Mouse (Mus musculus) midbrain, embryonic 13.5 days (tissue): ENCODE data around the gene Fam189a1. TPM values are rescaled to one million over a fixed set of nuclear protein-coding genes. Genes with fewer than 3 reads are reported as not detected.

Experiments used
- ATAC-seq: fragments of 200-750 bp; cut with Nextera tagmentation; 2 replicates; pipeline ENCODE4 v1.8.0; 2017; ENCODE audit warnings: mild to moderate bottlenecking, moderate TSS enrichment, moderate library complexity
- H3K27ac ChIP-seq: fragments of 300-500 bp; sonication (generic); 2 replicates; pipeline ENCODE4 v1.5.1; 2015; ENCODE audit warnings: inconsistent platforms, mild to moderate bottlenecking, moderate library complexity
- H3K27me3 ChIP-seq: fragments of 300-500 bp; sonication (generic); 2 replicates; pipeline ENCODE4 v1.6.1; 2015; ENCODE audit warnings: mild to moderate bottlenecking, inconsistent platforms
- H3K36me3 ChIP-seq: fragments of 300-500 bp; sonication (generic); 2 replicates; pipeline ENCODE4 v1.6.1; 2015; ENCODE audit warnings: mild to moderate bottlenecking, inconsistent platforms
- H3K4me1 ChIP-seq: fragments of 300-500 bp; sonication (generic); replicated peaks from 2 replicates; pipeline ENCODE4 v1.6.1; 2015; ENCODE audit warnings: inconsistent platforms
- H3K4me2 ChIP-seq: fragments of 300-500 bp; sonication (generic); replicated peaks from 2 replicates; pipeline ENCODE4 v1.6.1; 2015; ENCODE audit warnings: moderate library complexity, mild to moderate bottlenecking, inconsistent platforms
- H3K4me3 ChIP-seq: fragments of 300-500 bp; sonication (generic); replicated peaks from 2 replicates; pipeline ENCODE4 v1.5.1; 2015; ENCODE audit warnings: mild to moderate bottlenecking, inconsistent platforms
- H3K9ac ChIP-seq: fragments of 300-500 bp; sonication (generic); replicated peaks from 2 replicates; pipeline ENCODE4 v1.6.1; 2015; ENCODE audit warnings: mild to moderate bottlenecking, inconsistent platforms
- H3K9me3 ChIP-seq: fragments of 300-500 bp; sonication (generic); 2 replicates; pipeline ENCODE4 v1.6.1; 2016; ENCODE audit warnings: mild to moderate bottlenecking, inconsistent platforms
- WGBS: fragments of 180-500 bp; shearing (Covaris S2); methylation state at CpG from one replicate; pipeline ENCODE4 v1.1.7; 2015; 5-methylcytosine and 5-hydroxymethylcytosine counted together
- polyA plus RNA-seq: library from polyadenylated mRNA; unstranded; fragments of >200 nt; fragmentation: Nextera tagmentation; extraction: Ambion mirVana; gene quantifications from 2 replicates; pipeline ENCODE4 v1.2.1, GENCODE M21; 2015

Fam189a1 gene
- polyA plus RNA-seq, 1 experiment from 2014 or later: 5.9 TPM

DNA sequence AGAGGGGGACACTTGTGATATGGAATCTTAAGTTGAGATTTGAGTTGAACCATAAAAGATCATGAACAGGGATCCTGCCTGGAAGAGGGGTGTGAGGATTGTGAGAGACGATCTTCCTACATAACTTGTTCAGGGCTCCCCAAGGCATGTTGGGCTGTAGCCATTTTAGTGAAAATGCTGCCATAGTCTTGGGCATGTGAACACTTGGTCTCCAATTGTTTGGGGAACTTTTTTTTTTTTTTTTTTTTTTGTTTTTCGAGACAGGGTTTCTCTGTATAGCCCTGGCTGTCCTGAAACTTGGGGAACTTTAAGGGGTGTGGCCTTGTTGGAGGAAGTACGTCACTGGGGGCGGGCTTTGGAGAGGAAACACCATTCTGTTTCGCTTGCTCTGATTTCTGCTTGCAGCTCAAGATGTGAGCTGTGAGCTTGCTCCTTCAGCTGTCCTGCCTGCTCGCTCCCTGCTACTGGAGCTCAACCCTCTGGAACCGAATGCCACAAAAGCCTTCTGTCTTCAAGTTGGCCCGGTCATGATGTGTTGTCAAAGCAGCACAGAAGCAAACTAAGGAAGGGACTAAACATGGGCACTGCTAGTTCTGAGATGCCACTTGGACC, 385.5 kb downstream of the Fam189a1 start:
- Histone ChIP-seq H3K27ac (no peak overlapping the region), H3K4me1 (peaks cover 6% of the 10 kb centered on the region; the same call in 1 of the 2 replicates), H3K9ac (no peak overlapping the region), H3K4me2 (no peak overlapping the region), H3K36me3 (no peaks in the 10 kb centered on the region), H3K27me3 (no peaks in the 10 kb centered on the region), H3K4me3 (no peak overlapping the region), H3K9me3 (no peaks in the 10 kb centered on the region)
- 79% methylated on average over 8 of the region's 8 CpGs for WGBS
- ATAC-seq: no peak

DNA sequence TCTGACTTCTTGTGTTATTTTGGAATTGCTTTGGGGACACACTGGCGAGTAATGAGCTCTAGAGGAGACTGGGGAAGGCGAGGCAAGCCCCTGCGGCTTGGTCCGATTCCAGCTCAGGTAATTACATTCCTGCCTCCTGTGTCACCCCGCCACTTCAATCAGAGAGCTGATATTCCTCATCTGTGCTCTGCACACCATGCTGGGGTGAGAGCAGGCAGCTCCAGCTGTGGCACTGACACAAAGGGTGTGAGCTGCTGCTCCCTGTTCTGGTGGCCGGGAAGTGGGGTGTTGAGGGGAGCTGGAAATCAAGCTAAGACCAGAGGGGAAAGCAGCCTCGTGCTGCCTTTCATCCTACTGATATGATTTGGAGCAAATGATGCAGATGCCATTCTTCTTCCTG, 386.6 kb downstream of the Fam189a1 start:
- no peak overlapping the region for H3K4me2 ChIP-seq
- peaks cover 6% of the 10 kb centered on the region; the same call in 1 of the 2 replicates for H3K4me1 ChIP-seq
- no peaks in the 10 kb centered on the region for H3K9me3 ChIP-seq
- no peak overlapping the region for H3K9ac ChIP-seq
- 50% methylated on average over 7 of the region's 7 CpGs for WGBS
- no peaks in the 10 kb centered on the region for H3K36me3 ChIP-seq
- H3K27ac ChIP-seq: peak overlapping the region; percentile 54
- H3K27me3 ChIP-seq: no peaks in the 10 kb centered on the region
- peak; percentile 57 for ATAC-seq
- H3K4me3 ChIP-seq: no peak overlapping the region

DNA sequence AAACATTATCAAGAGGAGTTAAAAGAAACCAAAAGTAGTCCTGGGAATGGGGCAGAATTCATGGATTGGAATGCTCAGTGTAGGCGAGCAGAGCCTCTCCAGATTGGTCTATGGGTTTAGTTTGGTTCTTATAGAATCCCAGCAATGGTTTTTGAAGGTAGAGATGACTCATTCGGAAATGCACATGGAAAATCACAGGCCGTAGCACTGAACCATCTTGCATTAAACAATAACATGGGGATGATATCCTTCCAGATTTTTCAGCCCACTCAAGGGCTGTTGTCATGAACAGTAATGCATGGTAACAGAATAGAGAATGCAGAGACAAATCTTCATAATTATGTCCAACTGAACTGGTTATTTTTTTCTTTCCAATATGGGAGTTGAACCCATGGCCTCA, 390.8 kb downstream of the Fam189a1 start:
- WGBS: 85% methylated on average over 3 of the region's 3 CpGs
- Histone ChIP-seq H3K4me2 (no peak overlapping the region), H3K27me3 (no peaks in the 10 kb centered on the region), H3K4me3 (no peak overlapping the region), H3K36me3 (no peaks in the 10 kb centered on the region), H3K4me1 (0 out of 2 replicates have a peak, but pooled peaks cover 2% of the 10 kb centered on the region), H3K27ac (no peak overlapping the region), H3K9me3 (no peaks in the 10 kb centered on the region), H3K9ac (no peak overlapping the region)
- no peak for ATAC-seq

DNA sequence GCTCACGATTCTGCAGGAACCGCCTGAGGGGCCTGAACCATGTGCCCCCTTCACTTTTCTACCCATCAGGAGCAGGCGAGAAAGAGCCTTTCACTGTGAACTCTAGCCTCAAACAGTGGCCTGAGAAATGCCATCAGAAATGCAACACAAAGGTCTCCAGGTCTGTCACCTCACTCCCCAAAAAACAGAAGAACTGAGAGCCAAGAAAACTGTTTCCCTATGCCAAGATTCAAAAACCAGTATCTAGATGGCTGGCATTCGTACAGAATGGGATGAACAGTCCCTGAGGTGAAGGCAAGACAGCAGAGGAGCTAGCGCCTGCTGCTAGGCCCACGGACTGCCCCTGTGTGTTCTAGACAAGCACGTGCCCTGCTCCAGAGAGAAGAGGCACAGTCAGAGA, 401.2 kb downstream of the Fam189a1 start:
- no peak for ATAC-seq
- no peaks in the 10 kb centered on the region for H3K9me3 ChIP-seq
- H3K4me1 ChIP-seq: no peaks in the 10 kb centered on the region
- no peak overlapping the region for H3K9ac ChIP-seq
- H3K27ac ChIP-seq: no peak overlapping the region
- WGBS: 89% methylated on average over 7 of the region's 7 CpGs
- no peaks in the 10 kb centered on the region for H3K27me3 ChIP-seq
- peaks cover 21% of the 10 kb centered on the region for H3K36me3 ChIP-seq
- no peak overlapping the region for H3K4me3 ChIP-seq
- H3K4me2 ChIP-seq: no peak overlapping the region

DNA sequence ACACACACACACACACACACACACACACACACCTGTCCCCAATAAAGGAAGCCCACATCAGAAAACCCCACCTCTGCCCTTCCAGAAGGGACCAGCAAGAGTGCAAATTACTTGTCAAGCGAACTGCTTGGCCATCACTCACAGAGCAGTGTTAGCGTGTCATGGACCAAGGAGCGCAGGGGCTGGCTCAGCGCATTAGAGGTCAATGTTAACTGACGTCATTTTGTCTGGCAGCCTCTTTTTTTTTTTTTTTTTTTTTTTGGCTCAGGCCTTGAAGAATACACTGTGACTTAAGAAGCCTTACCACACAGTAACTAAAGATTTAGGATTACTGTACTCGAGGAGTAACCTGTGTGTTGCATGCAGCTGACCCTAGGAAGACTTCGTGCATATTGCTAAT, 402.2 kb downstream of the Fam189a1 start:
- peaks cover 30% of the 10 kb centered on the region for H3K36me3 ChIP-seq
- no peak overlapping the region for H3K4me2 ChIP-seq
- no peak overlapping the region for H3K9ac ChIP-seq
- H3K9me3 ChIP-seq: no peaks in the 10 kb centered on the region
- WGBS: 86% methylated on average over 7 of the region's 7 CpGs
- H3K4me3 ChIP-seq: no peak overlapping the region
- no peak overlapping the region for H3K27ac ChIP-seq
- ATAC-seq: no peak
- no peaks in the 10 kb centered on the region for H3K4me1 ChIP-seq
- no peaks in the 10 kb centered on the region for H3K27me3 ChIP-seq

DNA sequence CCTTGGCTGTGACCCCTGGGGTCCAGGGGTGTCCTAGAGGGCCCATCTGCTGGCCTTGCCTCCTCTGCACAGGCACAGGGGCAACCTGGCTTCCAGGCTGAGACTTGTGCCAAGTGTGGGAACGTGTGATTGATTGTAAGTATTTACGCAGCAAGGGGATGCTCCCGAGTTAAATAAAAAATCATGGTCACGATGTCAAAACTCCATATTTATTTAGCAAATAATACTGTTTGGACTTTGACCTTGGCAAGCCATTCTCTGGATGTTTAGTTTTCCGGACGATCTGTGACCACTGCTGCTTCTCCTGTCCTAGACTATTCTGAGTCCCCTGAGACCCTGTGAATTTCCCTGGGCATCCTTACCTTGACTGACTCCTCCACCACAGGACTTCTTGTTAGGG, 402.7 kb downstream of the Fam189a1 start:
- Histone ChIP-seq H3K36me3 (peaks cover 34% of the 10 kb centered on the region), H3K9ac (no peak overlapping the region), H3K27me3 (no peaks in the 10 kb centered on the region), H3K4me1 (no peaks in the 10 kb centered on the region), H3K4me2 (no peak overlapping the region), H3K4me3 (no peak overlapping the region), H3K27ac (no peak overlapping the region), H3K9me3 (no peaks in the 10 kb centered on the region)
- 82% methylated on average over 6 of the region's 6 CpGs for WGBS
- no peak for ATAC-seq

DNA sequence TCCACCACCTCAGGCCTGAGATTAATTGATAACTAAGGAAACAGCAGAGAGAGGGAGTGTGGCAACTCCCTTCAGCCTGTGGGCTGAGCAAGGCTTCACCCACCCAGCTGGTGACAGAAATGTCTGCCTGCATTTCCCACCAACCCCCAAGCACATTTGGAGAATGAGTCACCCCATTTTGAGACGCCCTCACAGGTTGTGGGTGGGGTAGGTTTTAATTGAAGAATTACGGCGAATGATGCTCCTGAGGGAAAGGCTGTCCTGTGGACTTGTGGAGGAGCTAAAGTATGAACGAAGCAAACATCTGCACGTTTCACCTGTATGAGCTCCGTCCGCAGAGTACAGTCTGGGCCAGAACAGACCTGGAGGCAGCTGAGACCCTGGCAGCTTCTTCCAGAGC, 404.2 kb downstream of the Fam189a1 start:
- Histone ChIP-seq H3K27ac (no peak overlapping the region), H3K27me3 (no peaks in the 10 kb centered on the region), H3K4me1 (no peaks in the 10 kb centered on the region), H3K4me3 (no peak overlapping the region), H3K36me3 (peaks cover 40% of the 10 kb centered on the region), H3K9me3 (no peaks in the 10 kb centered on the region), H3K9ac (no peak overlapping the region), H3K4me2 (no peak overlapping the region)
- ATAC-seq: no peak
- whole genome bisulfite sequencing: 96% methylated on average over 7 of the region's 7 CpGs

DNA sequence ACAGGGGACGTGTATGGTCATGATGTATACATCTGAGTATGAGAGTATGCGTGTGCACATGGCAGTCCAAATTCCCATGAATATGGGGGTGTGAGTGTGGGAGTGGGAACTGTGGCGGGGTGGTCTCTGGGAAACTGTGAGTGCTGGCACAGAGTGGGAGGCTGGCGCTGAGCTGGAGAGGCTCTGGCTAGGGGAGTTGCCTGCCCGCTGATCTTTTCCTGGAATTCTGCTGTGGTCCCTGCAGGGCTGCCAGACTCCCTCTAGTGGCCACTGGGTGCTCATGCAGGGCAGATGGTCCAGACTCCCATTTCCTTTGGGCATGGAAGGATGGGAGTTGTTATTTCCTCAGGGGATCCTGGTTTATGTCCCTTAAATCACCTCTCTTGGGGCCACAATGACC, 404.9 kb downstream of the Fam189a1 start:
- H3K9me3 ChIP-seq: no peaks in the 10 kb centered on the region
- H3K4me1 ChIP-seq: no peaks in the 10 kb centered on the region
- H3K9ac ChIP-seq: no peak overlapping the region
- WGBS: 39% methylated on average over 5 of the region's 5 CpGs
- no peak overlapping the region for H3K4me3 ChIP-seq
- H3K27ac ChIP-seq: no peak overlapping the region
- no peaks in the 10 kb centered on the region for H3K27me3 ChIP-seq
- peak; percentile 71 for ATAC-seq
- H3K4me2 ChIP-seq: no peak overlapping the region
- H3K36me3 ChIP-seq: peaks cover 40% of the 10 kb centered on the region

DNA sequence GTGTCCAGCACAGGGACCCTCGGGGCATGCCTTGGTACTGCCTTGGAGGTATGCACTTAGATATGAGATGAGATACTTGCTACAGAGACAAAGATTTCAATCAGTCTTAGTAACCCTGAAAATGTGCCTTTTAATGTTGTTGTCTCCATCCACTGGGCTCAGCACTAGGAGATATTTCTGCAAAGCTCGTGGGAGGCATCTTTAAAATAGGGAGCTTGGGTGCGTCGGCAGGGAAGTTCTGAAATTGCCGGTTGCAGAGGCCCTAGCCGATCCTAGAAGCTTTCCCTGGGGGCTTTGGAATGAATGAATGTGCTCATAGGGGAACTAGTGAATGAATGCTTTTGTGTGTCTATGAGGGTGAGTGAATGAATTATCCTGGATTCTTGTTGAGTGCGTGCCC, 412.8 kb downstream of the Fam189a1 start:
- no peak for ATAC-seq
- no peak overlapping the region for H3K4me2 ChIP-seq
- H3K9me3 ChIP-seq: no peaks in the 10 kb centered on the region
- H3K4me1 ChIP-seq: peaks cover 16% of the 10 kb centered on the region
- H3K27ac ChIP-seq: no peak overlapping the region
- 93% methylated on average over 7 of the region's 7 CpGs for WGBS
- H3K36me3 ChIP-seq: peaks cover 40% of the 10 kb centered on the region
- H3K9ac ChIP-seq: no peak overlapping the region
- H3K4me3 ChIP-seq: no peak overlapping the region
- no peaks in the 10 kb centered on the region for H3K27me3 ChIP-seq

DNA sequence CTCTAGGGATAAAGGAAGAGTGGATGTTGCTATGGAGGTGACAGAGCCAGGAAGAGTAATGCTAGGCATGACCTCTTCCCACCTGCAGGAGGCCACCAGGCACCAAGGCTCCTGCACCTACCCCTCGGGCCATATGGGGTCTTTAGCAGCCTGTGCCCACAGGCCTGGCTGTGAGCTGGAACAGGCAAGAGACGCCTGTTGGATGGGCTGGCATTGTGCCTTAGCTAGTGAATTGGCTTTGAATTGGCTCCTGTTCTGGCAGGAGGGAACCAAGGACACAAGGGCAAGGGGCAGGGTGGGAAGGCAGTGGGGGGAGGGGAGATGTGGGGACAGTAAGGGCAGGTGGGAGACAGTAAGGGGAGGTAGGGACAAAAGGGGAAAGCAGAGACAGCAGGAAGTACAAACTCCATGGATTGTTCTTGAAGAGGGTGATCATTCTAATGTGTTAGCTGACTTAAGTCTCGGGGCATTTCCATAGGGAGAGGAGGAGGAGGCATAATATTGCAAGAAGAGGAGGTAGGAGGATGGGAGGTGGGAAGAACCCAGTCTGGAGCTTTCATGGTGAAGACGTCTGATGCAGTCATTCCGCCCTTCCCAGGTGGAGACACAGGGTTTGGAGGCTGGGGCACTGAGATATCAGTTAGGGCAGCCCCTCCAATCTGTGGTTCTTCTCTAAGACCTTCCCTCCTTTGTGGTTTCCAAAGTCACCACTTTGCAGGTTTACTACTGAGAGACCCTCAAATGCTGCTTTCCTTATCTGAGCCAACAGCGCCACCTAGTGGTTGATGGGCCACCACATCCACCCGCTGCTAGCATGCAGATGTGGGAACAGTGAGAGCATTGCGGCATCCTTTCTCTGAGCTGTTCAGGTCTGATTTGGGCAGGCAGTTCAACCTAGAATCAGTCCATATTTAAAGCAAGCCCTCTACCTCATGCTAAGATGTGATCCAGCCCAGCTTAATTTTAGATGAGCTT, 414.8 kb downstream of the Fam189a1 start:
- 29% methylated on average over 8 of the region's 8 CpGs for WGBS
- no peaks in the 10 kb centered on the region for H3K9me3 ChIP-seq
- no peak overlapping the region for H3K4me2 ChIP-seq
- 0 out of 2 replicates have a peak overlapping the region, but pooled peaks have one; percentile 28 for H3K9ac ChIP-seq
- peak; percentile 88 for ATAC-seq
- peaks cover 19% of the 10 kb centered on the region for H3K4me1 ChIP-seq
- no peaks in the 10 kb centered on the region for H3K27me3 ChIP-seq
- peaks cover 41% of the 10 kb centered on the region for H3K36me3 ChIP-seq
- H3K27ac ChIP-seq: peak overlapping the region; percentile 58
- H3K4me3 ChIP-seq: no peak overlapping the region

DNA sequence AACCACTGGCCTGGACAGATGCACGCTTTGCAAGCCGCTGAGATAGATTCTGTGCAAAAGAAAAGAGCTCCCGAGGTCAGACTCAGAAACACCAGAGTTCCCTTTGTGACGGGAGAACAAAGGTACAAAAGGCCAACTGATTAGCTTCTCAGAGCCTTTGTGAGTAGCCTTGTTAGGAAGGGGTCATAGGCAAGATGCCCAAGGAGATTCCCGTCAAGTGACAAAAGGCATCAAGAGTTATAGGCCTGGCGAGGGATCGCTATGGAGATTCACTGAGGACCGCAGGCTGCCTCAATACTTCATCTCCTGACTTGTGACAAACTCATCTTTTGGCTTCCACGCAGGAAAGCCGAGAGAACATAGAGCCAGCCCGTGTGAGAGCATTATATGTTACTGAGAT, 417.2 kb downstream of the Fam189a1 start:
- H3K4me2 ChIP-seq: no peak overlapping the region
- H3K36me3 ChIP-seq: peaks cover 22% of the 10 kb centered on the region
- H3K4me1 ChIP-seq: peaks cover 19% of the 10 kb centered on the region
- no peak overlapping the region for H3K9ac ChIP-seq
- no peak for ATAC-seq
- H3K9me3 ChIP-seq: no peaks in the 10 kb centered on the region
- H3K27ac ChIP-seq: no peak overlapping the region
- no peaks in the 10 kb centered on the region for H3K27me3 ChIP-seq
- 10% methylated on average over 11 of the region's 11 CpGs for WGBS
- no peak overlapping the region for H3K4me3 ChIP-seq

DNA sequence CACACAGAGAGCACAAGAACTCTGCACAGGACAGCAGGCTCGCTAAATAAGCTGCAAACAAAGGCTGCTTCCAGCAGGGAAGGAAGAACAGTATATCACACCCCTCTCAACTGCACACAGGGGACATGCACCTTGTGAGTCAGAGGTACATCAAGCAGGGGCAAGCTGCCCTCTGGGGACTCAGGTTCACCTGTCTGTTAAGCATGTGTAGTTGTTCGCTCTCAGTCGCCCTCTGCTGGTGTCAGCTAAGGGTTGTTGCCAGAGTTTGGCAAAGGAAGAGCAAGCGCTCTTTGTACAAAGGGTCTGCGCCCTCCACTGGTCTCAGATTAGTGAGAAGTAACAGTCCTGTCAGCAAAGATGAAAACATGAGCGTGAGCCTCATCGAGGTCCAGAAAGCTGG, 426.6 kb downstream of the Fam189a1 start:
- WGBS: 17% methylated on average over 7 of the region's 7 CpGs
- Histone ChIP-seq H3K4me2 (no peak overlapping the region), H3K9me3 (no peaks in the 10 kb centered on the region), H3K27ac (no peak overlapping the region; the same call in 1 of the 2 replicates), H3K4me1 (peaks cover 15% of the 10 kb centered on the region), H3K9ac (no peak overlapping the region), H3K4me3 (no peak overlapping the region), H3K27me3 (no peaks in the 10 kb centered on the region), H3K36me3 (peaks cover 8% of the 10 kb centered on the region; the same call in 1 of the 2 replicates)
- peak; percentile 59 for ATAC-seq
